Mouse (Mus musculus) heart, embryonic 15.5 days (tissue): ENCODE results near the gene Plekhg3. TPM values are rescaled to one million over a fixed set of nuclear protein-coding genes. Genes with fewer than 3 reads are reported as not detected.

ENCODE experiments used
- ATAC-seq: fragments of 200-750 bp; cut with Nextera tagmentation; replicated peaks from 2 replicates; pipeline ENCODE4 v1.8.0; 2017; ENCODE audit warnings: low read depth, moderate TSS enrichment; ENCODE audit not compliant: insufficient number of reproducible peaks, insufficient read depth, low FRiP score
- H3K27ac ChIP-seq: fragments of 300-500 bp; sonication (generic); 2 replicates; pipeline ENCODE4 v1.5.1; 2015; ENCODE audit warnings: mild to moderate bottlenecking, inconsistent platforms
- H3K27me3 ChIP-seq: fragments of 300-500 bp; sonication (generic); 2 replicates; pipeline ENCODE4 v1.6.1; 2015; ENCODE audit warnings: inconsistent platforms
- H3K36me3 ChIP-seq: fragments of 300-500 bp; sonication (generic); 2 replicates; pipeline ENCODE4 v1.6.1; 2015; ENCODE audit warnings: mild to moderate bottlenecking, inconsistent platforms
- H3K4me1 ChIP-seq: fragments of 300-500 bp; sonication (generic); replicated peaks from 2 replicates; pipeline ENCODE4 v1.6.1; 2015; ENCODE audit warnings: inconsistent platforms
- H3K4me2 ChIP-seq: fragments of 300-500 bp; sonication (generic); 2 replicates; pipeline ENCODE4 v1.6.1; 2015; ENCODE audit warnings: inconsistent platforms, mild to moderate bottlenecking, moderate library complexity
- H3K4me3 ChIP-seq: fragments of 300-500 bp; sonication (generic); 2 replicates; pipeline ENCODE4 v1.5.1; 2015; ENCODE audit warnings: mild to moderate bottlenecking, inconsistent platforms
- H3K9ac ChIP-seq: fragments of 300-500 bp; sonication (generic); 2 replicates; pipeline ENCODE4 v1.6.1; 2015; ENCODE audit warnings: mild to moderate bottlenecking, inconsistent platforms
- H3K9me3 ChIP-seq: fragments of 300-500 bp; sonication (generic); replicated peaks from 2 replicates; pipeline ENCODE4 v1.6.1; 2016; ENCODE audit warnings: inconsistent platforms
- WGBS: fragments of 180-500 bp; shearing (Covaris S2); methylation state at CpG from one replicate; pipeline ENCODE4 v1.1.7; 2015; ENCODE audit warnings: mixed read lengths; 5-methylcytosine and 5-hydroxymethylcytosine counted together
- polyA plus RNA-seq: library from polyadenylated mRNA; unstranded; fragments of >200 nt; fragmentation: Nextera tagmentation; extraction: Ambion mirVana; gene quantifications from 2 replicates; pipeline ENCODE4 v1.2.1, GENCODE M21; 2015

Plekhg3 gene
- polyA plus RNA-seq, 1 experiment from 2014 or later: 7.1 TPM

DNA sequence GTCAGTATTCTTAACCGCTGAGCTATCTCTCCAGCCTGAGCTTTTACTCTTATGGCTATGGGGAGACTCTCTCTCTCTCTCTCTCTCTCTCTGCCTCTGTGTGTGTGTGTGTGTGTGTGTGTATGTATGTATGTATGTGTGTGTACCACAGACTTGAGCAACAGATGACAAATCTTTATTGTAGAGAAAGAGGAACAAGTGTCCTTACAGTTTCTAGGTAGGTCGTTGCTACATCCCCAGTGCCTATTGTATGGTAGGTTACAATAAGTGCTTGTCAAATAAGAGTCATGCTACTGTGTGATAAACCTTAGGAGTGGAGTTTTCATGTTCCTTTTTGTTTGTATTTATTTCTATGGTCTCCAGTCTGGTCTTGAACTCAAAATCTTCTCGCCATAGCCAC, 9.5 kb downstream of the Plekhg3 start:
- Histone ChIP-seq H3K4me3 (no peak overlapping the region), H3K4me1 (peaks cover 45% of the 10 kb centered on the region), H3K9me3 (no peaks in the 10 kb centered on the region), H3K4me2 (no peak overlapping the region), H3K9ac (no peak overlapping the region), H3K27ac (no peak overlapping the region), H3K27me3 (no peaks in the 10 kb centered on the region), H3K36me3 (0 out of 2 replicates have a peak, but pooled peaks cover 4% of the 10 kb centered on the region)
- WGBS: 84% methylated on average over 3 of the region's 3 CpGs
- no peak for ATAC-seq

DNA sequence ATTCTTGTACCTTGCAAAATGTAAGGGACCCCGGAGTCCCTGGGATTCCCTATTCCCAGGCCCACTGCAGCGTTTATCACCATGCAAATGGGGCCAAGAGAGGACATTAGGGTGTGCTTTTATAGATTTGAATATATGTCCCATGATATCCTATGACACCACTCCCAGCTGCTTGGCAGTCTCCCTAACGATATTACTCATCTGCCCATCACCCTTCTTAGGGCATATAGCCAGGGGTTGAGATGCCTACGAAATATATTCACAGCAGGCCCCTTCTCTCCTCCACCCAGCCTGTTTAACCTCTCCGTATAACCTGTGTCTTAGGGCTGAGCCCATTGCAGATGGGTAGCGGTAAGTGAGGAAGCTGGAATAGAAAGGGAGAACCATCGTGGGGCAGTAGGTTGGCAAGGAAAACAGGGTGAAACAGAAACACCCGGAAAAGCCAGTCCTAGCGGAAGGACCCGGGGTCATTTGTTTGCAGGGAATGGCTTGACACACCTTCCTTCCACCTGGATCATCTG, 10.1 kb downstream of the Plekhg3 start:
- Histone ChIP-seq H3K27ac (no peak overlapping the region), H3K4me3 (no peak overlapping the region), H3K4me1 (peaks cover 45% of the 10 kb centered on the region), H3K36me3 (0 out of 2 replicates have a peak, but pooled peaks cover 4% of the 10 kb centered on the region), H3K9me3 (no peaks in the 10 kb centered on the region), H3K27me3 (no peaks in the 10 kb centered on the region), H3K9ac (no peak overlapping the region), H3K4me2 (no peak overlapping the region)
- WGBS: 72% methylated on average over 10 of the region's 10 CpGs
- no peak for ATAC-seq

DNA sequence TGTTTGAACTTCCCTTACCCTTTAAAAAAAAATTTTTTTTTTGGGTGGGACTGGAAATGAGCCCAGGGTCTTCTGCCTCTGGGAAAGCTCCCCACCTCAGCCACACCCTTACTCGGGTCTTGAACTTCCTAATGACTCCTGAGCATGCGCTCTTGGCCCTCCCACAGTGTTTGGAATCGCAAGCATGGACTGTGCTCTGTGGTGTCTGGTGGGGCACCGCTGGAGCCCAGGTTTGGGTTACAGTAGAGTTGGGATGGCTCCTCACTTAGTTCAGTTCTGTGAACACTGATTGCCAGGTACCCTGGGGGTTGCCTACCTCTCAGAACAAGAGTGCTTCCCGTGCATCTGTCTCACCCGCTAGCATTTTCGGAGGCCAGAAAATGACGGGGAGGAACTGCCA, 10.8 kb downstream of the Plekhg3 start:
- ATAC-seq: no peak
- H3K9me3 ChIP-seq: no peaks in the 10 kb centered on the region
- peaks cover 45% of the 10 kb centered on the region for H3K4me1 ChIP-seq
- H3K9ac ChIP-seq: no peak overlapping the region
- no peak overlapping the region for H3K27ac ChIP-seq
- peak overlapping the region; percentile 17; the same call in 1 of the 2 replicates for H3K4me2 ChIP-seq
- H3K27me3 ChIP-seq: no peaks in the 10 kb centered on the region
- 38% methylated on average over 8 of the region's 8 CpGs for WGBS
- 0 out of 2 replicates have a peak, but pooled peaks cover 4% of the 10 kb centered on the region for H3K36me3 ChIP-seq
- no peak overlapping the region for H3K4me3 ChIP-seq

DNA sequence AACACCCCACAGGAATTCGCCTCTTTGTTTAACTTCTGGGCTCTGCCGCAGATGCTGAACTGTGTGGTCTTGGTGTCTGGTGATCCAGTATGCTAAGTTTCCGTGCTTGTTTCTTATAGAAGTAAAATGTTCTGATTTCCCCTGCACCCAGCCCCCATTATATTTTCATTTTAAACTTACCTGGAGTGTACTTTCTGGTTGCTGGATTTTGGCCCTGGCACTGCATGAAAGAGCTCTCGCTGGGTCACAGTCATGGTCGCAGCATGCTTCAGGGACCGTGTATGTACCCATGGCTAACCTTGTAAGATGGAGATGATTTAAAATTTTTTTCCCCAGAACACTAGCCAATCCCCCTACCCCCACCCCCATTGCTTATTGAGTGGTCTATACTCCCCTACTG, 11.2 kb downstream of the Plekhg3 start:
- H3K27ac ChIP-seq: no peak overlapping the region
- no peak overlapping the region for H3K4me3 ChIP-seq
- 0 out of 2 replicates have a peak, but pooled peaks cover 4% of the 10 kb centered on the region for H3K36me3 ChIP-seq
- ATAC-seq: no peak
- peaks cover 45% of the 10 kb centered on the region for H3K4me1 ChIP-seq
- H3K9me3 ChIP-seq: no peaks in the 10 kb centered on the region
- 73% methylated on average over 6 of the region's 6 CpGs for WGBS
- no peaks in the 10 kb centered on the region for H3K27me3 ChIP-seq
- peak overlapping the region; percentile 17; the same call in 1 of the 2 replicates for H3K4me2 ChIP-seq
- no peak overlapping the region for H3K9ac ChIP-seq

GRCm38 (mm10) chr12:76545786-76546370, 15.2 kb downstream of the Plekhg3 start:
- peak overlapping the region; percentile 3; the same call in 1 of the 2 replicates for H3K27ac ChIP-seq
- H3K36me3 ChIP-seq: no peaks in the 10 kb centered on the region
- peak overlapping the region; percentile 35 for H3K4me3 ChIP-seq
- no peaks in the 10 kb centered on the region for H3K9me3 ChIP-seq
- peaks cover 65% of the 10 kb centered on the region for H3K4me1 ChIP-seq
- 30% methylated on average over 15 of the region's 15 CpGs for WGBS
- ATAC-seq: no peak
- H3K4me2 ChIP-seq: peak overlapping the region; percentile 61
- H3K9ac ChIP-seq: peak overlapping the region; percentile 43; the same call in 1 of the 2 replicates
- H3K27me3 ChIP-seq: no peaks in the 10 kb centered on the region

- WGBS: 16% methylated on average over 28 of the region's 28 CpGs
- H3K4me3 ChIP-seq: peak overlapping the region; percentile 35
- peak overlapping the region; percentile 61 for H3K4me2 ChIP-seq
- peak overlapping the region; percentile 43 for H3K9ac ChIP-seq
- no peaks in the 10 kb centered on the region for H3K36me3 ChIP-seq
- ATAC-seq: 0 out of 2 replicates have a peak, but pooled peaks have one; percentile 8
- H3K27ac ChIP-seq: peak overlapping the region; percentile 60
- H3K27me3 ChIP-seq: no peaks in the 10 kb centered on the region
- H3K4me1 ChIP-seq: peaks cover 68% of the 10 kb centered on the region
- no peaks in the 10 kb centered on the region for H3K9me3 ChIP-seq
Observed at GRCm38 (mm10) chr12:76546383-76547276, 15.9 kb downstream of the Plekhg3 start.

- Histone ChIP-seq H3K9me3 (no peaks in the 10 kb centered on the region), H3K4me1 (peaks cover 72% of the 10 kb centered on the region), H3K4me2 (peak overlapping the region; percentile 61), H3K27ac (peak overlapping the region; percentile 60), H3K9ac (0 out of 2 replicates have a peak overlapping the region, but pooled peaks have one; percentile 22), H3K27me3 (no peaks in the 10 kb centered on the region), H3K36me3 (no peaks in the 10 kb centered on the region), H3K4me3 (peak overlapping the region; percentile 35)
- WGBS: 33% methylated on average over 13 of the region's 13 CpGs
- ATAC-seq: no peak
Observed at GRCm38 (mm10) chr12:76547409-76548081, 16.9 kb downstream of the Plekhg3 start.

DNA sequence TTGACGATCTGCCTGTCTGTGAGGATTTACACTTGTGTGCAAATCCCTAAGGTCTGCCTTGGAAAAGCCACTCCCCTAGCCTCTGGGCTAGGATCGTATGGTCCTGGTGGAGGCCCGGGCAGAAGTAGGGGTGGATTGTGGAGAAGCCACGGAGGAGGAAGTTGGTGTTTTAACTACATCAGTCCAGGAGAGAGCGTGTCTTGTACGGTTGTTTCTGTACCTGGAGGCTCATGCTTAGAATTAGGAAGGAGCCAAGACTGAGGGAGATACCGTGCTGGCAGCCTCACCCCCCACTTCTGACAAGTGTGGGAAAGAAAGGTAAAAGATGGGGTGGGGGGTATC, 17.4 kb downstream of the Plekhg3 start:
- H3K4me1 ChIP-seq: peaks cover 78% of the 10 kb centered on the region
- H3K9me3 ChIP-seq: no peaks in the 10 kb centered on the region
- no peak overlapping the region for H3K4me3 ChIP-seq
- ATAC-seq: no peak
- H3K36me3 ChIP-seq: no peaks in the 10 kb centered on the region
- peak overlapping the region; percentile 61; the same call in 1 of the 2 replicates for H3K4me2 ChIP-seq
- 26% methylated on average over 7 of the region's 7 CpGs for WGBS
- 0 out of 2 replicates have a peak overlapping the region, but pooled peaks have one; percentile 22 for H3K9ac ChIP-seq
- no peaks in the 10 kb centered on the region for H3K27me3 ChIP-seq
- peak overlapping the region; percentile 60 for H3K27ac ChIP-seq

DNA sequence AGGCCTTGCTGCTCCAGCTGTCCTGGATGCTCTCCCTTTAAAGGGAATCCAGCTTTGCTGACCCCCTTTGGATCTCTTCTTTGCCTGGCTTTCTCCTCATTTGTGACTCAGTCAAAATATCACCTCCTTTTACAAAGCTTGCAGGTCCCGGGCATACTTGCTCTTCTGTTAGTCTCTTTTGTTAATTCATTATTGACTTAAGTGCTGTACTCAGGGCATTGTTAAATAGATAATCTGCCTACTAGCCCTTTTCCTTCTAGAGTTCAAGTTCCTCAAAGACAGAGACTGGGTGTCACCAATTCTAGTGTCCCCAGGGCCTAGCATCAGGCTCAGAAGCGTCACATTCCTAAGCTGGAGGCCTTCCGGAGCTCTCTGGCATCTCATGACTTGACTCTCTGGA, 18.5 kb downstream of the Plekhg3 start:
- WGBS: 58% methylated on average over 3 of the region's 3 CpGs
- no peak overlapping the region for H3K9ac ChIP-seq
- peak overlapping the region; percentile 60; the same call in 1 of the 2 replicates for H3K27ac ChIP-seq

DNA sequence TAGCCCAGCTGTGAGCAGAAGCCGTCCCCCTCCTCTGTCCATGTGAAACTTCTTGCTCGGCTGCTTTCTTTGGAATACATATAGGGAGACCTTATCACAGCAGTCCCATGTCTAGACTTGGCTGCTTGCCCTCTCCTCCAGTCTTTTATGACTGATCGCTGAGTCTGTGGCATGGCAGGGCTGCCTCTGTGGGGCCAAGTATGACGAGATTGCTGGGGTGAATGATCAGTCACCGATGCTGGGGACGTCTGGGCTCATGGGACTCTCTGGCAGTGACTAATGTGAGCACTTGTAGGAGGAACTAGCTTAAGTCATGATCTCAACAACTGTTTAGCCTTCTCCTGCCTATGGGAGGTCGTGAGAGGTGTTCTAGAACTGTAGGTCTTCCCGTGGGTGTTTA, 21.6 kb downstream of the Plekhg3 start:
- H3K4me2 ChIP-seq: peak overlapping the region; percentile 27; the same call in 1 of the 2 replicates
- H3K4me1 ChIP-seq: peaks cover 94% of the 10 kb centered on the region
- H3K9me3 ChIP-seq: no peaks in the 10 kb centered on the region
- peak; percentile 88 for ATAC-seq
- H3K27me3 ChIP-seq: no peaks in the 10 kb centered on the region
- H3K4me3 ChIP-seq: no peak overlapping the region
- 12% methylated on average over 8 of the region's 8 CpGs for WGBS
- no peak overlapping the region for H3K9ac ChIP-seq
- peak overlapping the region; percentile 80 for H3K27ac ChIP-seq
- no peaks in the 10 kb centered on the region for H3K36me3 ChIP-seq

More for the DNA sequence above, 18.5 kb downstream of the Plekhg3 start:
- no peaks in the 10 kb centered on the region for H3K36me3 ChIP-seq
- ATAC-seq: no peak
- peaks cover 89% of the 10 kb centered on the region for H3K4me1 ChIP-seq
- no peak overlapping the region for H3K4me3 ChIP-seq
- H3K4me2 ChIP-seq: no peak overlapping the region
- H3K9me3 ChIP-seq: no peaks in the 10 kb centered on the region
- no peaks in the 10 kb centered on the region for H3K27me3 ChIP-seq

GRCm38 (mm10) chr12:76552958-76553357, 22.3 kb downstream of the Plekhg3 start:
- 78% methylated on average over 4 of the region's 4 CpGs for WGBS
- ATAC-seq: no peak
- peaks cover 90% of the 10 kb centered on the region for H3K4me1 ChIP-seq

More at GRCm38 (mm10) chr12:76552958-76553357, 22.3 kb downstream of the Plekhg3 start:
- Histone ChIP-seq H3K36me3 (no peaks in the 10 kb centered on the region), H3K27ac (peak overlapping the region; percentile 80), H3K9me3 (no peaks in the 10 kb centered on the region), H3K27me3 (no peaks in the 10 kb centered on the region), H3K4me2 (no peak overlapping the region), H3K9ac (no peak overlapping the region), H3K4me3 (no peak overlapping the region)
